Mouse (Mus musculus) urinary bladder, postnatal 36 days (tissue): ENCODE measurements around the gene Dnpep.
A peak's percentile ranks its signal among the peaks of the same experiment; 100 is the strongest.

Source experiments
- DNase-seq, 2 experiments: peaks; one replicate each; pipeline ENCODE4 v3.0.0; 2022; ENCODE audit warnings: low spot score in 2 of 2, mixed read lengths in 1 of 2

The Dnpep gene

DNA sequence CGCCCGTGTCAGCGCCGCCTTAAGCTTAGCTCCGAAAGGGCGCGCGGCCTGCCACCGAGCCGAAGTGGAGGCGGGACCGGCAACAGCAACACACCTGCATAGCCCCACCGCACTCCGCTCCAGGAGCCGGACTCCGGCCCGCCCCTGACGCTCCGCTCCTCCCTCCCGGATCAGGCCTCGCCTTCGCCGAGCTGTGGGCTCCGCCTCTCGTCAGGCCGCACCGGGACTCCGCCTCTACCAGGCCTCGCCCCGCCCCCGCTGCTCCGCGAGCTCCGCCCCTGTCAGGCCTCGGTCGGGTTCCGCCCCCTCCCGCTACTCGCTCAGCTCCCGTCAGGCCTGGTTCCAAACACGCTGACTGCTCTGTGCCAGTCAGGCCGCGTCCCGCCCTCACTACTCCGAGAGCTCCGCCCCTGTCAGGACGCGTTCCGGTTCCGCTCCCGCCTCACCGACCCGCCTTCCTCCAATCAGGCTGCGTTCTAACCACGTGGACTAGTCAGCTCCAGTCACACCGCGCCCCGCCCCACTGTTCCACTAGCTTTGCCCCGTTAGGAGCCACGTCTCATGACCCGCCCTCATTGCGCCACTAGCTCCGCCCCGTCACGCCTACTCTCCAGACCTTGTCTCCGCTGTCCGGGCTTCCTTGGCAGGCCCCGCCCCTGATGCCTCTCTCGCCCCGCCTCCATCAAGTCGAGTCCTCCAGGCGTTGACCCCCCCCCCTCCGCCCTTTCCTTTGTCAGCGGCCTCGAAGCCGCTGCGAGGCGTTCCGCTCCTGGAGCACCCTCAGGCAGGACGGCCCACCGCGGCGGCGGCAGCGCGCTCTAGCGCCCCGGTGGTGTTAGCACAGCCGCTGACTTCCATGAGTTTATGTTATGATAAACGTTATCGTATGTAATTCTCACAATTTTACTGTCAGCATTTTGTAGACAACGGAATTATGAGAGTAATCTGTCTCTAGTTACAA lies at the start of gene Dnpep:
Gene Dnpep, minus strand, starts transcription at position 750 of the 961 bp plus-strand sequence.
- peak; percentile 100 for DNase-seq

- no peak for DNase-seq
Measured at GRCm38 (mm10) chr1:75365510-75366137, 47.8 kb upstream of the Dnpep start.

DNA sequence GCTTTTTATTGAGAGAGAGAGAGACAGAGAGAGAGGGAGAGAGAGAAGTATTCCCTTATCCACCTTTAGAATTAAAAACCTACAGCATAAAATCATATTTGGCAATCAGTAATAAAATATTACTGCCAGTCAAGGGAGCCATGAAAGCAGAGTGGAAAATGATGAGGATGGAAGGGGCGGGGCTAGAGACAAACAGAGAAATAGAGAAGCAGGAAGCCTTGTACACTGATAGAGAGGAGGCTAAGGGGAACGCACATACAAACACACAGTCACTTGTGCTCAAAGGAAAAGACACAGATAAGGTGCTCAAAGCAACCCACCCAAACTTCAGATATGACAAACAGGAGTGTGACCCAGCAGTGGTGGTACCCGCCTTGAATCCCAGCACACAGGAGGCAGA lies 46.1 kb upstream of the Dnpep start:
- no peak for DNase-seq

GRCm38 (mm10) chr1:75361750-75362149 lies 44.0 kb upstream of the Dnpep start:
- no peak for DNase-seq

- no peak for DNase-seq
Measured at GRCm38 (mm10) chr1:75361123-75361522, 43.3 kb upstream of the Dnpep start.

DNA sequence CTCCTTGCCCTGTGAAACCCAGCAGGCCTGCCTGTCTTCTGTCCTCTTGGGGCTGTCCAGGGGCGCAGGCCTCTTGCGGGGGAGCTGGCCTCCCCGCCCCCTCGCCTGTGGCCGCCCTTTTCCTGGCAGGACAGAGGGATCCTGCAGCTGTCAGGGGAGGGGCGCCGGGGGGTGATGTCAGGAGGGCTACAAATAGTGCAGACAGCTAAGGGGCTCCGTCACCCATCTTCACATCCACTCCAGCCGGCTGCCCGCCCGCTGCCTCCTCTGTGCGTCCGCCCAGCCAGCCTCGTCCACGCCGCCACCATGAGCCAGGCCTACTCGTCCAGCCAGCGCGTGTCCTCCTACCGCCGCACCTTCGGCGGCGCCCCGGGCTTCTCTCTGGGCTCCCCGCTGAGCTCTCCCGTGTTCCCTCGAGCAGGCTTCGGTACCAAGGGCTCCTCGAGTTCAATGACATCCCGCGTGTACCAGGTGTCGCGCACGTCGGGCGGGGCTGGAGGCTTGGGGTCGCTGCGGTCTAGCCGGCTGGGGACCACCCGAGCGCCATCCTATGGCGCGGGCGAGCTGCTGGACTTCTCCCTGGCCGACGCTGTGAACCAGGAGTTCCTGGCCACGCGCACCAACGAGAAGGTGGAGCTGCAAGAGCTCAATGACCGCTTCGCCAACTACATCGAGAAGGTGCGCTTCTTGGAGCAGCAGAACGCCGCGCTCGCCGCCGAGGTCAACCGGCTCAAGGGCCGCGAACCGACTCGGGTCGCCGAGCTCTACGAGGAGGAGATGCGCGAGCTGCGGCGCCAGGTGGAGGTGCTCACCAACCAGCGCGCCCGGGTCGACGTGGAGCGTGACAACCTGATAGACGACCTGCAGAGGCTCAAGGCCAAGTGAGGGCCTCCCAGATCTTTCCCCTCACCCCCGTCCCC lies 42.6 kb upstream of the Dnpep start, which contains the start of gene Des:
Gene Des, plus strand, starts transcription at position 218 of the 920 bp plus-strand sequence.
- peak in 1 of 2 experiments; percentile 47 for DNase-seq

DNA sequence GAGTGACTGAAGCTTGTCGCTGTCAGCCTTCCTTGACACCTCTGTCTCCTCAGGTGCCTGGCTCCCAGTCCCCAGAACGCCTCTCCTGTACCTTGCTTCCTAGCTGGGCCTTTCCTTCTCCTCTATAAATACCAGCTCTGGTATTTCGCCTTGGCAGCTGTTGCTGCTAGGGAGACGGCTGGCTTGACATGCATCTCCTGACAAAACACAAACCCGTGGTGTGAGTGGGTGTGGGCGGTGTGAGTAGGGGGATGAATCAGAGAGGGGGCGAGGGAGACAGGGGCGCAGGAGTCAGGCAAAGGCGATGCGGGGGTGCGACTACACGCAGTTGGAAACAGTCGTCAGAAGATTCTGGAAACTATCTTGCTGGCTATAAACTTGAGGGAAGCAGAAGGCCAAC lies 41.6 kb upstream of the Dnpep start:
- DNase-seq: no peak

DNA sequence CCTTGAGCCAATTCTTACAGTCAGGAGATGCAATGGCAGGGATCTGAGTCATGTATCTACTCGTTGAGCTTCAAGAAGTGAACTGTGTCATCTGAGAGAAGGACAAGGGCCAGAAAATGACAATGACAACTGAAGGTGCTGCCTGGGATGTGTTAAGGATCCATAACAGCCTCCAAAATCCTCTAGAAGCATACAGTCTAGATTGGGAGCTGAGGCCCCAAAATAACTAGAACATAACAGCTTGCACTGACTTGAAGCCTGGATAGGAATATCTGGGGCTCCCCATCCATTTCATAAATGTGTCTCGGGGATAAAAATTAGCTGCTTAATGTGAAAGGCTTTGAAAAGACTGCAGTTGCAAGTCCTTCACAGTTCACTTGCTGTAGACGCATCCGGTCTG lies 40.2 kb upstream of the Dnpep start:
- DNase-seq: no peak

DNA sequence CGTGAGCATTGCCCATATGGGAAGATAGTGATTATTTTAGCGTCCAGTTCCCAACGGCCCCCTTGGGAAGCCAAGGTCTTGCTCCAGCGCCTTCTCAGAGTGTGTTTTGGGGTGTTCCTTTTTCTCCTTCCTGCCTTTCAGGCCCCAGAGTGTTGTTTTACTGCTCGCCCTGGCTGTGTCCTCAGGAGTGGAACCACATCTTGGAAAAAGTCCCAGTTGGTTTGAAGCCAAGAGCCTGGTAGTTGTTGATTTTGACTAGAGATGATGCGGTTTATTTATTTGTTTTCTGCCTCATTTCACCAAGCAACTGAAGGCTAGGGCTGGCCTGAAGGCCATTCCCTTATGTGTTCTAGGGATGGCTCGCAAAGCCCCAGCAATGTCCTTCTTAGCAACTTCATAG lies 39.5 kb upstream of the Dnpep start:
- no peak for DNase-seq

- DNase-seq: no peak
Measured at GRCm38 (mm10) chr1:75349275-75349674, 31.5 kb upstream of the Dnpep start.

- no peak for DNase-seq
Measured at GRCm38 (mm10) chr1:75347279-75347678, 29.5 kb upstream of the Dnpep start.

GRCm38 (mm10) chr1:75345036-75345935 lies 27.5 kb upstream of the Dnpep start:
- no peak for DNase-seq

DNA sequence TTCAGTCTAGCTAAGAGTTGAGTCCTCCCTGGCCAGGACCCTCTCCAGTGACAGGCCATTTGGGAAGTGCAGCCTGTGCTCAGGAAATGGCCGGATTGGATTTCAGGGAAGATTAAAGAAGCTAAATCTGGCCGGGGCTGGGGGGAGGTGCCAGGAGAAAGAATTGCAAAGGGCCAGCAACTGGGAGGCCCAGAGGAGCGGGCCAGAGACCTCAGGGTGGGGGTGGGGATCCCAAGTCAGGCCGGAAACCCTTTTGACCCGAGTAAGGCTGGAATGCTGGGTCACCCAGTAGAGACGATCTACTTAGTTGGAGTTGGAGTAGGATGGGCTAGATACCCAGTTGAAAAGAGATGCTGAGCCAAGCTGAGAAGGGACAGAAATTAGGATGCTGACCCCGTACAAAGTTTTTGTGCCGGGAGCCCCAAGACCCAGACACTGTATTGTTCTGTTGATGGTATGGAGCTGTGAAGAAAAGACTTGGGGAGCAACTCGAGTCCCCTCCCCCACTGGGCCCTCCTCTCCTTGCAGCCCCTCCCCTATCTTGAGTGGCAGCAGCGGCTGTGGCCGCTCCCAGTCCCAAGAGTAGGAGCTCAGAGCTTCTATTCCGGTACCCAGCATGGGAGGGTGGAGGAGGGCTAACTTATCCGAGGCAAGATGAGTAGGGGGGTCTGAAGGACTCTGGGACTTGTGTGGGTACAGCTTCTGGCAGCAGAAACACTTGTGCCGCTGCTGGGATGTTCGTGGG lies 26.7 kb upstream of the Dnpep start:
- DNase-seq: no peak

GRCm38 (mm10) chr1:75342874-75343416 lies 25.2 kb upstream of the Dnpep start:
- DNase-seq: peak; percentile 45 to 60

GRCm38 (mm10) chr1:75340519-75340918 lies 22.7 kb upstream of the Dnpep start:
- DNase-seq: no peak

GRCm38 (mm10) chr1:75339337-75339736 lies 21.5 kb upstream of the Dnpep start:
- no peak for DNase-seq

GRCm38 (mm10) chr1:75338091-75338694 lies 20.4 kb upstream of the Dnpep start:
- peak in 1 of 2 experiments; percentile 52 for DNase-seq

DNA sequence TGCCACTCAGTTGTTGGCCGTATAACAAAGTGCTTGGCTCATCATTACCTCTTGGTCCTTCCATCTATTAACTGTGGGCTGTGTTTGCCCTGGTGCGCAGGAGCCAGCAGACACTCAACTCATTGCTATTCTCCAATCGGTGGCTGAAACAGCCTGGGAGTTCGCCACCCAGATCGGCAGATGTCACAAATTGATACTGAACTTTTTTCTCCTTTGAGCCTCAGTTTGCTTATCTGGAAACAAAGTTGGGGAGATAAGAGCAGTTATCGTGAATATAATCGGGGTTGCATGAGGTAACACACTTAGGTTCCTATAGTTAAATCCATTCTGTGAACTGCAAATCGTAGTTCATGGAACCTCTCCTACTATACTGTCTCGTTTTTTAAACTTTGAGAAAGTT lies 19.3 kb upstream of the Dnpep start:
- DNase-seq: no peak

DNA sequence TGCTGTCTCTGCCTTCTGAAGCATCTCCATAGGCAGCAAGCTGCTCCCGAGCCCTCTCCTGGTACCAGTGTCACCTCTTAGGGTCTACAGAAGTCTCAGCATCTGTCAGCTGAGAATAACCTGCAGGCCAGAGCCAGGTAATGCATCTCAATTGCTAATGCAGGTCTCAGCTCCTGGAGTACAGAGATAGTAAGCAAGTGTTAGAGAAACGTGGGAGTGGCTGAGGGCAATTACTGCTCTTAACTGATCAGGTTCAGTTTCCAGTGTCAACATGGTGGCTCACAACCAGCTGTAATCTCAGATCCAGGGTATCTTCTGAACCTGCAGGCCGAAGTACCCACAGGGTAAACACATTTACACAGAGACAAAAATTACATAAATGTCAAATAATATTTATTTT lies 18.7 kb upstream of the Dnpep start:
- no peak for DNase-seq
